Mouse (Mus musculus) spleen, postnatal 36 days (tissue): Measurements from ENCODE around the gene Nmur1.

Source experiments
- DNase-seq, 2 experiments: peaks; one replicate each; pipeline ENCODE4 v3.0.0; 2022; ENCODE audit warnings: low spot score in 2 of 2, mixed read lengths in 1 of 2

Nmur1 gene

GRCm38 (mm10) chr1:86426128-86426527 lies at the start of gene Nmur1, which contains the start of gene Tex44:
Nmur1 (minus strand) TSS chr1:86426228.
Tex44 (plus strand) TSS chr1:86426329.
- no peak for DNase-seq

- no peak for DNase-seq
Measured at GRCm38 (mm10) chr1:86473109-86473760, 47.2 kb upstream of the Nmur1 start.

GRCm38 (mm10) chr1:86472197-86472952 lies 46.3 kb upstream of the Nmur1 start:
- peak; percentile 46 to 61 for DNase-seq

GRCm38 (mm10) chr1:86471504-86471961 lies 45.5 kb upstream of the Nmur1 start:
- peak; percentile 31 to 65 for DNase-seq

GRCm38 (mm10) chr1:86470519-86471181 lies 44.6 kb upstream of the Nmur1 start:
- DNase-seq, result peak; percentile 71 to 72

GRCm38 (mm10) chr1:86469876-86470275 lies 43.8 kb upstream of the Nmur1 start:
- DNase-seq, result no peak

- peak in 1 of 2 experiments; percentile 14 for DNase-seq
Measured at GRCm38 (mm10) chr1:86467416-86467815, 41.4 kb upstream of the Nmur1 start.

- DNase-seq, result no peak
Measured at GRCm38 (mm10) chr1:86464875-86465224, 38.8 kb upstream of the Nmur1 start.

GRCm38 (mm10) chr1:86464223-86464874 lies 38.3 kb upstream of the Nmur1 start:
- no peak for DNase-seq

GRCm38 (mm10) chr1:86459371-86459770 lies 33.3 kb upstream of the Nmur1 start:
- no peak for DNase-seq

- no peak for DNase-seq
Measured at GRCm38 (mm10) chr1:86456892-86457581, 31.0 kb upstream of the Nmur1 start.

- no peak for DNase-seq
Measured at GRCm38 (mm10) chr1:86452713-86453112, 26.7 kb upstream of the Nmur1 start.

GRCm38 (mm10) chr1:86449966-86450365 lies 23.9 kb upstream of the Nmur1 start:
- DNase-seq, result no peak

- DNase-seq, result no peak
Measured at GRCm38 (mm10) chr1:86448272-86448671, 22.2 kb upstream of the Nmur1 start.

- no peak for DNase-seq
Measured at GRCm38 (mm10) chr1:86447596-86448171, 21.7 kb upstream of the Nmur1 start.

GRCm38 (mm10) chr1:86443386-86444172 lies 17.6 kb upstream of the Nmur1 start:
- DNase-seq, result no peak

- peak; percentile 60 to 67 for DNase-seq
Measured at GRCm38 (mm10) chr1:86442832-86443231, 16.8 kb upstream of the Nmur1 start.

GRCm38 (mm10) chr1:86441980-86442831 lies 16.2 kb upstream of the Nmur1 start:
- DNase-seq, result peak; percentile 83 to 86

GRCm38 (mm10) chr1:86441724-86441979 lies 15.6 kb upstream of the Nmur1 start:
- DNase-seq, result no peak
